Mouse (Mus musculus) lung, embryonic 15.5 days (tissue): Measurements from ENCODE around the gene Gmpr2. TPM values are rescaled to one million over a fixed set of nuclear protein-coding genes. Genes with fewer than 3 reads are reported as not detected.

Source experiments
- ATAC-seq: fragments of 200-750 bp; cut with Nextera tagmentation; 2 replicates; pipeline ENCODE4 v1.8.0; 2017; ENCODE audit warnings: moderate number of reproducible peaks, borderline replicate concordance; ENCODE audit not compliant: low FRiP score, low TSS enrichment; ENCODE audit errors: extremely low read depth
- H3K27ac ChIP-seq: fragments of 300-500 bp; sonication (generic); 2 replicates; pipeline ENCODE4 v1.5.1; 2015; ENCODE audit warnings: moderate library complexity, mild to moderate bottlenecking, inconsistent platforms
- H3K27me3 ChIP-seq: fragments of 300-500 bp; sonication (generic); 2 replicates; pipeline ENCODE4 v1.6.1; 2015; ENCODE audit warnings: inconsistent platforms
- H3K36me3 ChIP-seq: fragments of 300-500 bp; sonication (generic); 2 replicates; pipeline ENCODE4 v1.6.1; 2015; ENCODE audit warnings: inconsistent platforms
- H3K4me1 ChIP-seq: fragments of 300-500 bp; sonication (generic); 2 replicates; pipeline ENCODE4 v1.6.1; 2015; ENCODE audit warnings: inconsistent platforms
- H3K4me2 ChIP-seq: fragments of 300-500 bp; sonication (generic); 2 replicates; pipeline ENCODE4 v1.6.1; 2015; ENCODE audit warnings: inconsistent platforms, mild to moderate bottlenecking, moderate library complexity
- H3K4me3 ChIP-seq: fragments of 300-500 bp; sonication (generic); 2 replicates; pipeline ENCODE4 v1.5.1; 2015; ENCODE audit warnings: mild to moderate bottlenecking, inconsistent platforms
- H3K9ac ChIP-seq: fragments of 300-500 bp; sonication (generic); 2 replicates; pipeline ENCODE4 v1.6.1; 2015; ENCODE audit warnings: inconsistent platforms
- H3K9me3 ChIP-seq: fragments of 300-500 bp; sonication (generic); 2 replicates; pipeline ENCODE4 v1.6.1; 2016; ENCODE audit warnings: inconsistent platforms
- WGBS: fragments of 180-500 bp; shearing (Covaris S2); methylation state at CpG from one replicate; pipeline ENCODE4 v1.1.7; 2015; 5-methylcytosine and 5-hydroxymethylcytosine counted together
- polyA plus RNA-seq: library from polyadenylated mRNA; unstranded; fragments of >200 nt; fragmentation: Nextera tagmentation; extraction: Ambion mirVana; gene quantifications from 2 replicates; pipeline ENCODE4 v1.2.1, GENCODE M21; 2015

The Gmpr2 gene
- 60.2 and 68.1 TPM in 2 replicates for polyA plus RNA-seq

GRCm38 (mm10) chr14:55671833-55672740 lies at the start of gene Gmpr2, which contains the start of gene Nedd8:
Gene Gmpr2 (plus strand): TSS chr14:55671941.
Gene Nedd8 (minus strand): TSS chr14:55672124.
- H3K9me3 ChIP-seq = no peaks in the 10 kb centered on the region
- WGBS = 1% methylated on average over 38 of the region's 38 CpGs
- ATAC-seq = peak; percentile 99

DNA sequence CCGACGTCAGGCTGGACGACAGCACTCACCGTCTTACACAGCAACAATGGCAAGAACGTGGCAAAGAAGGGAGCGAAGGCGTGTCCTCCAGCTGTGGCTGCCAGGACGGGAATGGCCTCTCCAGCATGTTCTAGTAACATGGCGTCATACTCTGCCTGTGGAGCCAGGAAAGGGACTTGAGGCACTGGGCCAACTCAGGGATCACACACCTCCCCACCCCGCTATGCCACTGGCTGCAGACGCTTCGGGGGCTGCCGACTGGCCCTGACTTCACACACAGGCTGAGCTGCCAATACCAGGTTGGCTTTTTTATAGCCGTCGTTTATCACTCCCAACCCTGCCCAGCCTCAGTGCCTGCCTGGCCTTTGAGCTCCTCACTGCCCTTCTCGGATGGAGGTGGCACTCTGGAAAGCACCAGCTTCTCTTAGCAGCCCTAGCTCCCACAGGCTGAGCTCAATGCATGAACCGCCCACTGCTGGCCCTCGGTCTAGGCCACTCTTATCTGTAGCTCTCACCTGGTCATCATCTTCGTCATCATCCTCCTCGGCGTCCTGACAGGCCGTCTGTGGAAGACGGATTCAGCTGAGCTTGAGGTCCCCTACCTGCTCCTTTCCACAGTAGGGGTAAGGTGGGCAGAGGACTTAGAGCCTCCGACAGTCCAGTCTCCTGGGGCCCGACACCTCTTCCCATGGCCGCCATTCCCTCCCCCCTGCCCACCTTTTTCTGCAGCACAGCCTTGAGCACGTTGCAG lies 43.5 kb upstream of the Gmpr2 start:
- ATAC-seq = no peak
- no peaks in the 10 kb centered on the region for H3K9me3 ChIP-seq
- no peak overlapping the region for H3K9ac ChIP-seq
- no peak overlapping the region for H3K27ac ChIP-seq
- H3K36me3 ChIP-seq = peaks cover 92% of the 10 kb centered on the region
- no peaks in the 10 kb centered on the region for H3K4me1 ChIP-seq
- 87% methylated on average over 27 of the region's 27 CpGs for WGBS
- H3K4me2 ChIP-seq = no peak overlapping the region
- H3K4me3 ChIP-seq = no peak overlapping the region
- no peaks in the 10 kb centered on the region for H3K27me3 ChIP-seq

More at GRCm38 (mm10) chr14:55671833-55672740, at the start of gene Gmpr2, which contains the start of gene Nedd8:
- Histone ChIP-seq H3K27me3 (no peaks in the 10 kb centered on the region), H3K4me2 (peak within 1 kb of the TSS; percentile 81), H3K9ac (peak within 1 kb of the TSS; percentile 89), H3K4me3 (peak within 1 kb of the TSS; percentile 85), H3K36me3 (peaks cover 31% of the 10 kb centered on the region), H3K27ac (peak within 1 kb of the TSS; percentile 83), H3K4me1 (peaks cover 18% of the 10 kb centered on the region)

DNA sequence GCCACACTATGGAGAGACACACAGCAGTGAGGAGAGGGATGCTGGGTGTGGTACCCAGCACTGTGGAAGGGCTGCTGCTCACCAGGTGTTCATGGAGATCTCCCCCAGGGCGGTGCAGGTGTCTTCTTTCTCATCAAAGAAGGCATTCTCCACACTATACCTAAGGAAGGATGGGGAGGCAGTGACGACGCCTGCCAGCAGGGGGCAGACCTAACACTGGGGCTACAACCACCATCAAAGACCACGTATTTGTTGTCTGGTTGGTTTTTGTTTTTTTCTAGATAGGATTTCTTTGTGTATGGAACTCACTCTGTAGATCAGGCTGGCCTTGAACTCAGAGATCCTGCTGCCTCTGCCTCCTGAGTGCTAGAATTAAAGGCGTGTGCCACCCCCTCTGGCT lies 42.4 kb upstream of the Gmpr2 start:
- ATAC-seq = no peak

DNA sequence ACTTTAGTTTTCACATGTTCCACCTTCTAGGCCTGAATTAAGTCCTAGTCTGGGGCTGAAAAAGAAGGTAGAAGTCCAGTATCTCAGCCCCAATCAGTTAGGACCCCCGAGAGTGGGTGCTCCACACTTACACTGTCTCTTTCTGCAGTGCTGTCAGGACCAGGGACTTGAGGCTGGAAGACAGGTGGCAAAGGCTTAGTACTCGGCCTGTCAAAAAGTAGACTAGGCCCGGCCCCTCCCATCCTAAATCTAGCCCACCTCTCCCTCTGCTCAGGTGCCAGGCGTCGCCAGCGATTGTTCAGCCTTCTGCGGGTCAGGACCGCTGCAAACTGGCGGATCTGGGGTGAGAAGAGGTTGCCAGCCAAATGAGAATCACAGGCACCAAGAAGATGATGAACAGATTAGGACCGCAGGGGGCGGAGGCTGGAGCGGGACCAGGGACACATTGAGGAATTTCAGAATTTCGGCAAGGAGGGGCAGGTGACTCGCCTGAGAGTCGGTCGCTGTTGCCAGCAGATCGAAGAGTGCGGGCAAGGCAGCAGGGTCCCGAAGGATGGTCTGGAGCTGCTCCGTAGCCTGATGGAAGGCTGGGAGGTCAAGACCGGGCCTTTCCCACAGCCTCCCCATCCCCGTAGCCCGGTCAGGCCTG lies 36.7 kb upstream of the Gmpr2 start:
- H3K4me2 ChIP-seq = peak overlapping the region; percentile 98
- H3K9ac ChIP-seq = peak overlapping the region; percentile 81
- H3K4me3 ChIP-seq = peak overlapping the region; percentile 80
- H3K4me1 ChIP-seq = peaks cover 15% of the 10 kb centered on the region; the same call in 1 of the 2 replicates
- 2% methylated on average over 23 of the region's 23 CpGs for WGBS
- H3K9me3 ChIP-seq = no peaks in the 10 kb centered on the region
- peaks cover 72% of the 10 kb centered on the region for H3K36me3 ChIP-seq
- H3K27ac ChIP-seq = peak overlapping the region; percentile 58
- peak; percentile 53; the same call in 1 of the 2 replicates for ATAC-seq
- no peaks in the 10 kb centered on the region for H3K27me3 ChIP-seq

More for the DNA sequence above, 42.4 kb upstream of the Gmpr2 start:
- 52% methylated on average over 5 of the region's 5 CpGs for WGBS
- Histone ChIP-seq H3K9ac (no peak overlapping the region), H3K36me3 (peaks cover 96% of the 10 kb centered on the region), H3K27me3 (no peaks in the 10 kb centered on the region), H3K9me3 (no peaks in the 10 kb centered on the region), H3K4me2 (no peak overlapping the region), H3K27ac (no peak overlapping the region), H3K4me3 (no peak overlapping the region), H3K4me1 (no peaks in the 10 kb centered on the region; the same call in 1 of the 2 replicates)

GRCm38 (mm10) chr14:55635523-55636007 lies 36.2 kb upstream of the Gmpr2 start, which contains the start of gene Ipo4:
Gene Ipo4 (minus strand): TSS chr14:55635957.
- H3K9me3 ChIP-seq = no peaks in the 10 kb centered on the region
- peak within 1 kb of the TSS; percentile 58 for H3K27ac ChIP-seq
- H3K4me2 ChIP-seq = peak within 1 kb of the TSS; percentile 98
- peak within 1 kb of the TSS; percentile 80 for H3K4me3 ChIP-seq
- H3K4me1 ChIP-seq = peaks cover 15% of the 10 kb centered on the region; the same call in 1 of the 2 replicates
- H3K36me3 ChIP-seq = peaks cover 72% of the 10 kb centered on the region
- 1% methylated on average over 33 of the region's 33 CpGs for WGBS
- ATAC-seq = peak; percentile 87
- peak within 1 kb of the TSS; percentile 81 for H3K9ac ChIP-seq
- no peaks in the 10 kb centered on the region for H3K27me3 ChIP-seq

DNA sequence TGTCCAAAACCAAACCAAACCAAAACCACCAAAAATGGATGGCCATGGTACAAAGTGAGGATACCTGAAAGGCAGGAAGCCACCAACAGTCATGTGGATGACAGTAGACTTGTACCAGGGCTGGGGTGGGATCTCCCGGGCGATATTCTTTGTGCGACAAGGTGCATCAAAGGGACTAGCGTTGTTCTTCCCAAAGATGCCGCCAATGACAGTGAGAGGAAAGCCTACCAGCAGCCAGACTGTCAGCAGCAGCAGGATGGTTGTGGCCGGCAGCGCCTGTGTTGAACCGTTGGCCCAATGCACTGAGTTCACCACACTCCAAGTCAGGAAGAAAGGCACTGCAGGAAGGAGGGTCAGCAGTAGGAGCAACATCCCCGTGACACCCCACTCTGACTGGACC lies 33.9 kb upstream of the Gmpr2 start, which contains the start of gene Gm49378:
Gene Gm49378, minus strand, starts transcription at position 101 of the 400 bp plus-strand sequence.
- Histone ChIP-seq H3K27me3 (no peaks in the 10 kb centered on the region), H3K9ac (no peak within 1 kb of the TSS), H3K9me3 (no peaks in the 10 kb centered on the region), H3K27ac (no peak within 1 kb of the TSS), H3K4me3 (no peak within 1 kb of the TSS), H3K4me2 (no peak within 1 kb of the TSS), H3K36me3 (peaks cover 58% of the 10 kb centered on the region), H3K4me1 (peaks cover 21% of the 10 kb centered on the region)
- 86% methylated on average over 9 of the region's 9 CpGs for WGBS
- no peak for ATAC-seq

DNA sequence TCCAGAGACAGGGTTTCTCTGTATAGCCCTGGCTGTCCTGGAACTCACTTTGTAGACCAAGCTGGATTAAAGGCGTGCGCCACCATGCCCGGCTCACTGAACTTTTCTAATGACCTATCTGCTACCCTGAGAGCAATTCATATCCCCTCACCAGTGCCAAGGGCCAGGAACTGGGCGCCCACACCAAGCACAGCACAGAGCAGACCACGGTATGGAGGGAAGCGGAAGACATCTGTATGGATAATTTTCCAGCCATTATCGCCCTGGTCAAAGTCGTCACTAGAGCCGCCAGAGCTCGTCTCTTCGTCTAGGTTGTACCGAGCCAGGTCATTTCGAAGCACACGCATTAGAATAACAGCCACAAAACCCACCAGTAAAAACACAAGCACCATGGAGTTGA lies 30.9 kb upstream of the Gmpr2 start:
- no peak overlapping the region for H3K4me3 ChIP-seq
- no peaks in the 10 kb centered on the region for H3K27me3 ChIP-seq
- H3K4me2 ChIP-seq = no peak overlapping the region
- no peak for ATAC-seq
- peaks cover 24% of the 10 kb centered on the region for H3K4me1 ChIP-seq
- 96% methylated on average over 14 of the region's 14 CpGs for WGBS
- no peak overlapping the region for H3K27ac ChIP-seq
- H3K9me3 ChIP-seq = no peaks in the 10 kb centered on the region
- peaks cover 45% of the 10 kb centered on the region for H3K36me3 ChIP-seq
- H3K9ac ChIP-seq = no peak overlapping the region

DNA sequence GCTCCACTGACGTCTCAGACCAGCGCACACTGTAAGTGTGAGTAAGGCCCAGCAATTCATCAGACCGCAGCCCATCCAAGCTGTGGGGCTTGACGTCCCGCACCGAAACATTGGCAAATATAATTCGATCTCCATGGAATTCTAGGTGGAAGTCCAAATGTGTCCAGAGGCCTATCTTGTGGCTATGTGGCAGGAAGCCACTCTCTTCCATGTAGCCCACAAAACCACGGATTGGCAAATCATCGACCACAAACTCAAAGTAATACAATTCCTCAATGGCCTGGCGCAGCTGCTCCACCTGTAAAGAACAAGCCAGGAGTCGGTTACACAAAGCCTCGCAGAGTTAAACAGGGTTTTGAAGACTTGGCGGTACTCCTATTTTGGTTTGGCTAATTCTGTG lies 30.4 kb upstream of the Gmpr2 start:
- Histone ChIP-seq H3K4me2 (no peak overlapping the region), H3K9me3 (no peaks in the 10 kb centered on the region), H3K27me3 (no peaks in the 10 kb centered on the region), H3K9ac (no peak overlapping the region), H3K4me1 (peaks cover 20% of the 10 kb centered on the region), H3K36me3 (peaks cover 45% of the 10 kb centered on the region), H3K27ac (no peak overlapping the region), H3K4me3 (no peak overlapping the region)
- ATAC-seq = no peak
- WGBS = 92% methylated on average over 13 of the region's 13 CpGs

- H3K36me3 ChIP-seq = peaks cover 40% of the 10 kb centered on the region
- H3K4me3 ChIP-seq = peak overlapping the region; percentile 91
- peak; percentile 15; the same call in 1 of the 2 replicates for ATAC-seq
- peaks cover 18% of the 10 kb centered on the region for H3K4me1 ChIP-seq
- 16% methylated on average over 8 of the region's 8 CpGs for WGBS
- no peaks in the 10 kb centered on the region for H3K9me3 ChIP-seq
- H3K4me2 ChIP-seq = peak overlapping the region; percentile 78
- no peaks in the 10 kb centered on the region for H3K27me3 ChIP-seq
- peak overlapping the region; percentile 96 for H3K27ac ChIP-seq
- H3K9ac ChIP-seq = peak overlapping the region; percentile 97
These were observed 29.1 kb upstream of the Gmpr2 start for GRCm38 (mm10) chr14:55642679-55643059.

GRCm38 (mm10) chr14:55643060-55643907 lies 28.5 kb upstream of the Gmpr2 start, which contains the start of gene Tm9sf1:
Gene Tm9sf1 (minus strand): TSS chr14:55643806.
- Histone ChIP-seq H3K4me2 (peak within 1 kb of the TSS; percentile 78), H3K4me3 (peak within 1 kb of the TSS; percentile 91), H3K27me3 (no peaks in the 10 kb centered on the region), H3K27ac (peak within 1 kb of the TSS; percentile 96), H3K4me1 (peaks cover 18% of the 10 kb centered on the region), H3K9me3 (no peaks in the 10 kb centered on the region), H3K36me3 (peaks cover 34% of the 10 kb centered on the region), H3K9ac (peak within 1 kb of the TSS; percentile 97)
- ATAC-seq = peak; percentile 92
- WGBS = under 1% methylated on average over 86 of the region's 89 CpGs
